Mouse (Mus musculus) layer of hippocampus, adult 18-20 months (tissue): ENCODE data around the gene Chd3. TPM values are rescaled to one million over a fixed set of nuclear protein-coding genes. Genes with fewer than 3 reads are reported as not detected.

Source experiments
- DNase-seq, 2 experiments: peaks; one replicate each; pipeline ENCODE4 v3.0.0; 2022; ENCODE audit warnings: low spot score in 2 of 2
- total RNA-seq, 2 experiments: library from RNA; stranded (reverse); gene quantifications; 2 replicates each; pipeline ENCODE4 v1.2.3; 2021

Gene Chd3
- total RNA-seq, 2 experiments from 2014 or later, result 531 to 556 TPM

- no peak for DNase-seq
Observed at GRCm38 (mm10) chr11:69366855-69367615, 2.2 kb downstream of the Chd3 start.

GRCm38 (mm10) chr11:69366157-69366854 lies 2.9 kb downstream of the Chd3 start:
- DNase-seq, result peak; percentile 95 to 96

GRCm38 (mm10) chr11:69365722-69366121 lies 3.5 kb downstream of the Chd3 start:
- no peak for DNase-seq

GRCm38 (mm10) chr11:69364910-69365309 lies 4.3 kb downstream of the Chd3 start:
- peak; percentile 85 to 87 for DNase-seq

GRCm38 (mm10) chr11:69364376-69364775 lies 4.8 kb downstream of the Chd3 start:
- DNase-seq, result no peak

GRCm38 (mm10) chr11:69362479-69362878 lies 6.7 kb downstream of the Chd3 start:
- no peak for DNase-seq

GRCm38 (mm10) chr11:69362021-69362420 lies 7.2 kb downstream of the Chd3 start:
- no peak for DNase-seq

GRCm38 (mm10) chr11:69357690-69358089 lies 11.5 kb downstream of the Chd3 start:
- DNase-seq, result no peak

GRCm38 (mm10) chr11:69356544-69356943 lies 12.7 kb downstream of the Chd3 start:
- no peak for DNase-seq

GRCm38 (mm10) chr11:69346441-69346840 lies 22.8 kb downstream of the Chd3 start:
- DNase-seq, result no peak

GRCm38 (mm10) chr11:69340161-69341131 lies 28.8 kb downstream of the Chd3 start, which contains the start of gene Rnf227:
Gene Rnf227 (plus strand): TSS chr11:69340461.
- DNase-seq, result peak; percentile 66 to 82

- no peak for DNase-seq
Observed at GRCm38 (mm10) chr11:69334796-69335195, 34.4 kb downstream of the Chd3 start.

- no peak for DNase-seq
Observed at GRCm38 (mm10) chr11:69333922-69334321, 35.3 kb downstream of the Chd3 start.

- DNase-seq, result no peak
Observed at GRCm38 (mm10) chr11:69332713-69333253, 36.4 kb downstream of the Chd3 start.

GRCm38 (mm10) chr11:69331929-69332405 lies 37.2 kb downstream of the Chd3 start:
- peak; percentile 74 to 81 for DNase-seq

GRCm38 (mm10) chr11:69331152-69331551 lies 38.1 kb downstream of the Chd3 start:
- DNase-seq, result no peak

- DNase-seq, result no peak
Observed at GRCm38 (mm10) chr11:69328517-69328916, 40.7 kb downstream of the Chd3 start.

- no peak for DNase-seq
Observed at GRCm38 (mm10) chr11:69327648-69328047, 41.6 kb downstream of the Chd3 start.

- DNase-seq, result no peak
Observed at GRCm38 (mm10) chr11:69327157-69327442, 42.1 kb downstream of the Chd3 start.

- no peak for DNase-seq
Observed at GRCm38 (mm10) chr11:69326408-69327156, 42.6 kb downstream of the Chd3 start.
